Mouse (Mus musculus) embryonic facial prominence, embryonic 13.5 days (tissue): ENCODE results near the gene Nkx6-2. TPM values are rescaled to one million over a fixed set of nuclear protein-coding genes. Genes with fewer than 3 reads are reported as not detected.

Source experiments
- ATAC-seq: fragments of 200-750 bp; cut with Nextera tagmentation; 2 replicates; pipeline ENCODE4 v1.8.0; 2017; ENCODE audit warnings: low read depth; ENCODE audit not compliant: insufficient number of reproducible peaks, insufficient read depth, low FRiP score, low TSS enrichment
- H3K27ac ChIP-seq: fragments of 300-500 bp; sonication (generic); 2 replicates; pipeline ENCODE4 v1.5.1; 2015; ENCODE audit warnings: moderate library complexity, mild to moderate bottlenecking, inconsistent platforms
- H3K27me3 ChIP-seq: fragments of 300-500 bp; sonication (generic); 2 replicates; pipeline ENCODE4 v1.6.1; 2015; ENCODE audit warnings: mild to moderate bottlenecking, inconsistent platforms
- H3K36me3 ChIP-seq: fragments of 300-500 bp; sonication (generic); 2 replicates; pipeline ENCODE4 v1.6.1; 2015; ENCODE audit warnings: mild to moderate bottlenecking, inconsistent platforms
- H3K4me1 ChIP-seq: fragments of 300-500 bp; sonication (generic); 2 replicates; pipeline ENCODE4 v1.6.1; 2015; ENCODE audit warnings: inconsistent platforms
- H3K4me2 ChIP-seq: fragments of 300-500 bp; sonication (generic); 2 replicates; pipeline ENCODE4 v1.6.1; 2015; ENCODE audit warnings: moderate library complexity, mild to moderate bottlenecking, inconsistent platforms
- H3K4me3 ChIP-seq: fragments of 300-500 bp; sonication (generic); 2 replicates; pipeline ENCODE4 v1.5.1; 2015; ENCODE audit warnings: mild to moderate bottlenecking, inconsistent platforms
- H3K9ac ChIP-seq: fragments of 300-500 bp; sonication (generic); 2 replicates; pipeline ENCODE4 v1.6.1; 2015; ENCODE audit warnings: mild to moderate bottlenecking, inconsistent platforms
- H3K9me3 ChIP-seq: fragments of 300-500 bp; sonication (generic); 2 replicates; pipeline ENCODE4 v1.6.1; 2016; ENCODE audit warnings: inconsistent platforms
- WGBS: fragments of 180-500 bp; shearing (Covaris S2); methylation state at CpG from one replicate; pipeline ENCODE4 v1.1.7; 2015; ENCODE audit warnings: mixed read lengths; 5-methylcytosine and 5-hydroxymethylcytosine counted together
- polyA plus RNA-seq: library from polyadenylated mRNA; unstranded; fragments of >200 nt; fragmentation: Nextera tagmentation; extraction: Ambion mirVana; gene quantifications from 2 replicates; pipeline ENCODE4 v1.2.1, GENCODE M21; 2015

Nkx6-2 gene
- polyA plus RNA-seq, 1 experiment from 2014 or later, result not detected

- no peaks in the 10 kb centered on the region for H3K4me1 ChIP-seq
- H3K4me3 ChIP-seq, result no peak overlapping the region
- H3K36me3 ChIP-seq, result peaks cover 33% of the 10 kb centered on the region
- WGBS, result 87% methylated on average over 2 of the region's 2 CpGs
- no peaks in the 10 kb centered on the region for H3K27me3 ChIP-seq
- no peak overlapping the region for H3K27ac ChIP-seq
- no peak for ATAC-seq
- H3K9me3 ChIP-seq, result no peaks in the 10 kb centered on the region
- no peak overlapping the region for H3K9ac ChIP-seq
- no peak overlapping the region for H3K4me2 ChIP-seq
These were observed 18.4 kb downstream of the Nkx6-2 start for GRCm38 (mm10) chr7:139564161-139564560.

GRCm38 (mm10) chr7:139563425-139563824 is 19.2 kb downstream of the Nkx6-2 start:
- Histone ChIP-seq H3K9me3 (no peaks in the 10 kb centered on the region), H3K4me3 (no peak overlapping the region), H3K27ac (no peak overlapping the region), H3K4me1 (no peaks in the 10 kb centered on the region), H3K9ac (no peak overlapping the region), H3K4me2 (no peak overlapping the region), H3K36me3 (peaks cover 39% of the 10 kb centered on the region), H3K27me3 (no peaks in the 10 kb centered on the region)
- ATAC-seq, result no peak
- WGBS, result 82% methylated on average over 4 of the region's 4 CpGs

GRCm38 (mm10) chr7:139559659-139560058 is 22.9 kb downstream of the Nkx6-2 start:
- Histone ChIP-seq H3K9me3 (no peaks in the 10 kb centered on the region), H3K4me3 (no peak overlapping the region), H3K4me2 (no peak overlapping the region), H3K36me3 (peaks cover 21% of the 10 kb centered on the region), H3K27ac (no peak overlapping the region), H3K27me3 (no peaks in the 10 kb centered on the region), H3K9ac (no peak overlapping the region), H3K4me1 (no peaks in the 10 kb centered on the region)
- no peak for ATAC-seq
- 80% methylated on average over 10 of the region's 10 CpGs for WGBS

GRCm38 (mm10) chr7:139556746-139557526 is 25.7 kb downstream of the Nkx6-2 start:
- Histone ChIP-seq H3K9me3 (no peaks in the 10 kb centered on the region), H3K9ac (no peak overlapping the region), H3K4me1 (no peaks in the 10 kb centered on the region), H3K36me3 (peaks cover 15% of the 10 kb centered on the region), H3K4me2 (no peak overlapping the region), H3K4me3 (no peak overlapping the region), H3K27ac (no peak overlapping the region), H3K27me3 (no peaks in the 10 kb centered on the region)
- 30% methylated on average over 10 of the region's 10 CpGs for WGBS
- ATAC-seq, result no peak

- H3K27me3 ChIP-seq, result no peaks in the 10 kb centered on the region
- H3K36me3 ChIP-seq, result peaks cover 15% of the 10 kb centered on the region
- H3K4me3 ChIP-seq, result no peak overlapping the region
- no peaks in the 10 kb centered on the region for H3K9me3 ChIP-seq
- no peak for ATAC-seq
- WGBS, result 55% methylated on average over 5 of the region's 5 CpGs
- no peak overlapping the region for H3K9ac ChIP-seq
- H3K27ac ChIP-seq, result no peak overlapping the region
- H3K4me1 ChIP-seq, result no peaks in the 10 kb centered on the region
- no peak overlapping the region for H3K4me2 ChIP-seq
These were observed 26.3 kb downstream of the Nkx6-2 start for GRCm38 (mm10) chr7:139556331-139556730.

GRCm38 (mm10) chr7:139551519-139551918 is 31.1 kb downstream of the Nkx6-2 start:
- no peak overlapping the region for H3K4me2 ChIP-seq
- ATAC-seq, result no peak
- no peak overlapping the region for H3K9ac ChIP-seq
- H3K36me3 ChIP-seq, result no peaks in the 10 kb centered on the region
- H3K27ac ChIP-seq, result no peak overlapping the region
- H3K9me3 ChIP-seq, result no peaks in the 10 kb centered on the region
- no peaks in the 10 kb centered on the region for H3K27me3 ChIP-seq
- 75% methylated on average over 2 of the region's 2 CpGs for WGBS
- 0 out of 2 replicates have a peak, but pooled peaks cover 10% of the 10 kb centered on the region for H3K4me1 ChIP-seq
- no peak overlapping the region for H3K4me3 ChIP-seq

GRCm38 (mm10) chr7:139550086-139550783 is 32.4 kb downstream of the Nkx6-2 start:
- no peak overlapping the region for H3K4me2 ChIP-seq
- no peaks in the 10 kb centered on the region for H3K9me3 ChIP-seq
- H3K4me3 ChIP-seq, result no peak overlapping the region
- ATAC-seq, result no peak
- WGBS, result 78% methylated on average over 3 of the region's 3 CpGs
- H3K27me3 ChIP-seq, result no peaks in the 10 kb centered on the region
- no peak overlapping the region for H3K27ac ChIP-seq
- peaks cover 16% of the 10 kb centered on the region for H3K4me1 ChIP-seq
- no peak overlapping the region for H3K9ac ChIP-seq
- no peaks in the 10 kb centered on the region for H3K36me3 ChIP-seq

GRCm38 (mm10) chr7:139547325-139547724 is 35.3 kb downstream of the Nkx6-2 start:
- Histone ChIP-seq H3K4me1 (peaks cover 24% of the 10 kb centered on the region), H3K27ac (no peak overlapping the region), H3K4me3 (no peak overlapping the region), H3K36me3 (0 out of 2 replicates have a peak, but pooled peaks cover 8% of the 10 kb centered on the region), H3K4me2 (no peak overlapping the region), H3K27me3 (no peaks in the 10 kb centered on the region), H3K9me3 (no peaks in the 10 kb centered on the region), H3K9ac (no peak overlapping the region)
- no peak for ATAC-seq
- WGBS, result 92% methylated on average over 2 of the region's 2 CpGs

- Histone ChIP-seq H3K4me2 (peak overlapping the region; percentile 7; the same call in 1 of the 2 replicates), H3K9me3 (no peaks in the 10 kb centered on the region), H3K27me3 (no peaks in the 10 kb centered on the region), H3K4me3 (no peak overlapping the region), H3K9ac (no peak overlapping the region), H3K36me3 (peaks cover 18% of the 10 kb centered on the region; the same call in 1 of the 2 replicates), H3K27ac (no peak overlapping the region), H3K4me1 (peaks cover 22% of the 10 kb centered on the region)
- WGBS, result 39% methylated on average over 12 of the region's 12 CpGs
- no peak for ATAC-seq
These were observed 37.6 kb downstream of the Nkx6-2 start for GRCm38 (mm10) chr7:139544706-139545625.

GRCm38 (mm10) chr7:139541422-139541821 is 41.2 kb downstream of the Nkx6-2 start:
- H3K36me3 ChIP-seq, result peaks cover 34% of the 10 kb centered on the region
- peaks cover 14% of the 10 kb centered on the region for H3K4me1 ChIP-seq
- H3K4me2 ChIP-seq, result no peak overlapping the region
- no peaks in the 10 kb centered on the region for H3K9me3 ChIP-seq
- no peaks in the 10 kb centered on the region for H3K27me3 ChIP-seq
- no peak for ATAC-seq
- H3K9ac ChIP-seq, result no peak overlapping the region
- no peak overlapping the region for H3K27ac ChIP-seq
- no peak overlapping the region for H3K4me3 ChIP-seq
- 90% methylated on average over 6 of the region's 6 CpGs for WGBS

- peaks cover 12% of the 10 kb centered on the region for H3K4me1 ChIP-seq
- 78% methylated on average over 1 of the region's 1 CpGs for WGBS
- H3K4me2 ChIP-seq, result no peak overlapping the region
- H3K27ac ChIP-seq, result no peak overlapping the region
- no peaks in the 10 kb centered on the region for H3K27me3 ChIP-seq
- ATAC-seq, result no peak
- H3K9me3 ChIP-seq, result no peaks in the 10 kb centered on the region
- H3K9ac ChIP-seq, result no peak overlapping the region
- H3K4me3 ChIP-seq, result no peak overlapping the region
- peaks cover 40% of the 10 kb centered on the region for H3K36me3 ChIP-seq
These were observed 42.0 kb downstream of the Nkx6-2 start for GRCm38 (mm10) chr7:139540601-139541000.
